Mouse (Mus musculus) erythroblast, embryonic 14.5 days (primary cell): ENCODE measurements around the gene Plxna2. TPM values are rescaled to one million over a fixed set of nuclear protein-coding genes. Genes with fewer than 3 reads are reported as not detected.

ENCODE experiments used
- H3K27me3 ChIP-seq: 2 replicates; pipeline ENCODE4 v1.6.1; 2012; ENCODE audit warnings: inconsistent platforms; ENCODE audit not compliant: control insufficient read depth
- H3K36me3 ChIP-seq: 2 replicates; pipeline ENCODE4 v1.6.1; 2012; ENCODE audit warnings: mild to moderate bottlenecking, inconsistent platforms; ENCODE audit not compliant: control insufficient read depth
- H3K4me1 ChIP-seq: 2 replicates; pipeline ENCODE4 v1.6.1; 2012; ENCODE audit warnings: inconsistent platforms; ENCODE audit not compliant: control insufficient read depth
- H3K4me3 ChIP-seq: replicated peaks from 2 replicates; pipeline ENCODE3; 2012; ENCODE audit warnings: moderate library complexity, mild to moderate bottlenecking, inconsistent platforms
- H3K9me3 ChIP-seq: 2 replicates; pipeline ENCODE4 v1.6.1; 2012; ENCODE audit warnings: low read length, inconsistent platforms, mixed read lengths; ENCODE audit not compliant: control insufficient read depth
- GATA1 ChIP-seq: IDR thresholded peaks from 2 replicates; pipeline ENCODE4 v1.6.1; 2012; ENCODE audit warnings: low read length, inconsistent platforms, mixed read lengths
- TAL1 ChIP-seq: IDR thresholded peaks from 3 replicates; pipeline ENCODE4 v1.6.1; 2012; ENCODE audit warnings: low read length, inconsistent platforms, mixed read lengths
- polyA plus RNA-seq: library from polyadenylated mRNA; stranded (reverse); fragments of >175 nt; gene quantifications from 2 replicates; pipeline ENCODE4 v1.2.3, GENCODE M21; 2012

Gene Plxna2
- polyA plus RNA-seq, 1 experiment: 0.06 TPM

DNA sequence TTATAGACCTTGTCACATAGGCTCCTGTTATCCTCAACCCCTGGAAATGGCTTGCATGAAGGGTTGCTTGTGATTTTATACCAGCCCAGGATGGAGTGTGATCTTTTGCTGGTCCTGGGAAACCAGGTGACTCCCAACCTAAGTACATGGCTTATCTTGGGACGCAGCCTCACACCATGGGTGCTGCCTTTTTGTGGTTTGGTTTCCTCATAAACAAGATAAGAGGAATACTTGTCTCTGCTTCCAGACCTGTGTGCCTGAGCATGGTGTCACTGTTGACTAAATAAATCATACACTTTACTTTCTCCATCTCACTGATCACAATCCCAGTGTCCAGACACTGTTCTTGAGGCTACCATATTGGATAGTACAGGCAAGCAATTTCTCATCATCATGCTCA is 179.8 kb downstream of the Plxna2 start:
- TF ChIP-seq TAL1 (peak; percentile 25; the same call in 1 of the 3 replicates), GATA1 (no peak)

DNA sequence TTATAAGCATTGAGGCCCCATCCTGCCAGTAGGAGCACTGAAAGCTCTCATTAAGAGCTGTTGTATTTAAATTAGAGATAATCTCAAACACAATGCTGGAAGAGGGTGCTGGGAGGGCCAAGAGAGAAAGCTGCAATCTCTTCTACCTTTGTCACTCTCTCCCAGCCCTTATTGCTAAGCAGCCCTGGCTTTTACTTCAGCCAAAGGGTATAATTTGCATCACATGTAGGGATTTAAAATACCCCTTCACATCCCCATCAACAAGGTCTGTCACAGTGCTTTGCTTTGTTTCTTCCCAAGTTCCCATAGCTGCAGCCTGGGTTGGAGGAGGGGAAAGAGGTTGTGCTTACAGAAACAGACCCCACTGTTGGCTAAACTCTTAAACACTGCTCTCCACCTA is 180.5 kb downstream of the Plxna2 start:
- no peak overlapping the region for H3K4me3 ChIP-seq
- H3K36me3 ChIP-seq: peaks cover 23% of the 10 kb centered on the region
- no peaks in the 10 kb centered on the region for H3K27me3 ChIP-seq
- TF ChIP-seq TAL1 (no peak), GATA1 (no peak)
- H3K9me3 ChIP-seq: no peaks in the 10 kb centered on the region
- H3K4me1 ChIP-seq: peaks cover 15% of the 10 kb centered on the region

More for the DNA sequence above, 179.8 kb downstream of the Plxna2 start:
- Histone ChIP-seq H3K36me3 (peaks cover 23% of the 10 kb centered on the region), H3K4me1 (peaks cover 15% of the 10 kb centered on the region), H3K27me3 (no peaks in the 10 kb centered on the region), H3K4me3 (no peak overlapping the region), H3K9me3 (no peaks in the 10 kb centered on the region)

GRCm38 (mm10) chr1:194808261-194808660 is 190.2 kb downstream of the Plxna2 start:
- H3K9me3 ChIP-seq: no peaks in the 10 kb centered on the region
- H3K4me1 ChIP-seq: peaks cover 45% of the 10 kb centered on the region
- no peak overlapping the region for H3K4me3 ChIP-seq
- peaks cover 24% of the 10 kb centered on the region for H3K36me3 ChIP-seq
- no peaks in the 10 kb centered on the region for H3K27me3 ChIP-seq
- TF ChIP-seq GATA1: no peak
- no peak for TF ChIP-seq TAL1

DNA sequence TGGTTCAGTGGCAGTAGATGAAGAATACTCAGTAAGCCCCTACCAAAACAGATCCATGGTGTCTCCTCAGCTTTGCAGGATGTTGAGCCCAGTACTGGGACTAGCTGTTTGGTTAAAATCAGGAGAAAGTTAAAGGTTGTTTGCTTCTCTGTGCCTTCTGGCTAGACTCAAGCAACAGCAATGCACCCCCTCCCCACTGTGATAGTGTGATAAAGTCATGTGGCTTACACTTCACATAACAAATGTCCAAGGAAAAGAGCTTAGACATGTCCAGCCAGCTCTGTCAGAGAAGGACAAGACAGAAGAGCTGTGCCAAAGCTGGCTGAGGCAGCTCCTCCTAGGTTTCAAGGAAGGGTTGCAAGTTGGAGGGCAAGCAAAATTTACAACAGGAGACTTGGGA is 190.7 kb downstream of the Plxna2 start:
- Histone ChIP-seq H3K27me3 (no peaks in the 10 kb centered on the region), H3K4me3 (no peak overlapping the region)
- TF ChIP-seq GATA1: no peak
- TF ChIP-seq TAL1: no peak

DNA sequence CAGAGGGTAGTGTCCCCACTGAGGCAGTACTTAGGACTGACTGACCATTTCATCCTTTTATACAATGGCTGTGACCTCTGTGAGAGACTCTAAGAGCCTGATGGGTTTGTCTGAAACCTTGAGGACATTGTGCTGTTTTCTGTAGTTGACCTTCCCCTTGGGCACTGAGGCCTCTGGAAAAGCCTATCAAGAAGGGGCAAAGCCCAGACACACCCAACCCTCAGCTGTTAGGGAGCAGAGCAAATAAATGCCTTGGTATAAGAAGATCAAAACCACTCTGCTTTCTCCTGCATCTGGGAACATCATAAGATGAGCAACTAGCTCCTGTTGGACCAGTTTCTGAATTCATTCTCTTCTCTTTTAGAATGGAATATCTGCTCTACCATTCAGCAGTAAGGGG is 191.6 kb downstream of the Plxna2 start:
- H3K9me3 ChIP-seq: no peaks in the 10 kb centered on the region

More for the DNA sequence above, 190.7 kb downstream of the Plxna2 start:
- H3K4me1 ChIP-seq: peaks cover 49% of the 10 kb centered on the region
- H3K36me3 ChIP-seq: peaks cover 28% of the 10 kb centered on the region
- no peaks in the 10 kb centered on the region for H3K9me3 ChIP-seq

GRCm38 (mm10) chr1:194814187-194814586 is 196.2 kb downstream of the Plxna2 start:
- H3K36me3 ChIP-seq: peaks cover 12% of the 10 kb centered on the region

More for the DNA sequence above, 191.6 kb downstream of the Plxna2 start:
- no peak overlapping the region for H3K4me3 ChIP-seq
- H3K4me1 ChIP-seq: peaks cover 57% of the 10 kb centered on the region
- H3K36me3 ChIP-seq: peaks cover 28% of the 10 kb centered on the region
- H3K27me3 ChIP-seq: no peaks in the 10 kb centered on the region
- TF ChIP-seq GATA1 (no peak), TAL1 (no peak)

DNA sequence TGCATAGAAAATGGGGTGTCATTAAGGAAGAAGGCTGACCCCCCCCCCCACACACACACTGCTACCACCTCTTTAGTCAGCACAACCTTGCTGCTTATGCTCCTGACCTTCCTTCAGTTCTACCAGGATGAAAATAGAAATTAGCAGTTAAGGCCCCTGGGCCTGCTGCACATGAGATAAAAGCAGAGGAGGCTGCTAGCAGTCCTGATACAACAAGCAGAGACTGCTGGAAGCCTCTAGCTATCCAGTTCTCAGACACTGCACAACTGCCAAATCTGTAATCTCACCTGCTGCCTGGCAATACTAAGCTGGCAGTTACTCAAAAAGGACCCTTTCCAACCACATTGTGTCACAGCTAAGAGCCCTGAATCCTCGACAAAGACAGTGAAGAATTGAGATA is 197.5 kb downstream of the Plxna2 start:
- peaks cover 35% of the 10 kb centered on the region for H3K4me1 ChIP-seq
- H3K9me3 ChIP-seq: no peaks in the 10 kb centered on the region
- no peaks in the 10 kb centered on the region for H3K27me3 ChIP-seq
- peaks cover 11% of the 10 kb centered on the region for H3K36me3 ChIP-seq
- H3K4me3 ChIP-seq: no peak overlapping the region
- no peak; the same call in 2 of the 3 replicates for TF ChIP-seq TAL1
- TF ChIP-seq GATA1: no peak

More at GRCm38 (mm10) chr1:194814187-194814586, 196.2 kb downstream of the Plxna2 start:
- H3K9me3 ChIP-seq: no peaks in the 10 kb centered on the region
- H3K4me3 ChIP-seq: no peak overlapping the region
- peaks cover 48% of the 10 kb centered on the region for H3K4me1 ChIP-seq
- no peaks in the 10 kb centered on the region for H3K27me3 ChIP-seq
- TF ChIP-seq GATA1: no peak

- Histone ChIP-seq H3K9me3 (no peaks in the 10 kb centered on the region), H3K4me3 (no peak overlapping the region), H3K4me1 (peaks cover 32% of the 10 kb centered on the region), H3K27me3 (no peaks in the 10 kb centered on the region), H3K36me3 (peaks cover 8% of the 10 kb centered on the region)
- TF ChIP-seq TAL1 (no peak), GATA1 (no peak)
Measured at GRCm38 (mm10) chr1:194816913-194817312, 198.9 kb downstream of the Plxna2 start.

DNA sequence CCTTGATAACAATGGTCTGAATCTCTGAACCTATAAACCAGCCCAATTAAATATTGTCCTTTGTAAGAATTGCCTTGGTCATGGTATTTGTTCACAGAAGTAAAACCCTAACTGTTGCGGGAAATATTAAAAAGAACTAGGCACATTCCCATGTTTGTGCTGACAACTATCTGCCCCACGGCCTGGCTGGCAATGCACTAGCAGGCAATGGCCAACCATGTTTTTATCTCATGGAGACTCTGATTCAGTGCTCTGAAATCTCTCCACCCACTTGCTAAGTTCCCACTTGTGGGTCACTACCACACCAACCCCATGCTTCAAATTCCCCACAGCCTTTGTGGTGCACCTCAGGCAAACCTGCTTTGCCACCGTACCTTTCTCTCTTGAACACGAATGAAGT is 202.9 kb downstream of the Plxna2 start:
- Histone ChIP-seq H3K27me3 (no peaks in the 10 kb centered on the region), H3K4me3 (no peak overlapping the region), H3K36me3 (no peaks in the 10 kb centered on the region), H3K9me3 (no peaks in the 10 kb centered on the region), H3K4me1 (peaks cover 6% of the 10 kb centered on the region)
- no peak for TF ChIP-seq TAL1
- no peak for TF ChIP-seq GATA1

GRCm38 (mm10) chr1:194821721-194822120 is 203.7 kb downstream of the Plxna2 start:
- TF ChIP-seq TAL1 (no peak), GATA1 (no peak)
- 0 out of 2 replicates have a peak, but pooled peaks cover 2% of the 10 kb centered on the region for H3K4me1 ChIP-seq
- no peaks in the 10 kb centered on the region for H3K27me3 ChIP-seq
- no peaks in the 10 kb centered on the region for H3K36me3 ChIP-seq
- no peak overlapping the region for H3K4me3 ChIP-seq
- H3K9me3 ChIP-seq: no peaks in the 10 kb centered on the region
